Mouse (Mus musculus) naive thymus-derived CD4-positive, alpha-beta T cell, adult 2 months (primary cell): Measurements from ENCODE around the gene Rab21.
"Not testable (repeated sequence)": the region's sequence is repeated elsewhere in the genome, so short reads cannot be mapped to it uniquely, and the experiment has no call there.

ENCODE experiments used
- DNase-seq: peaks from one replicate; pipeline ENCODE4 v3.0.0-alpha.2; 2011; ENCODE audit warnings: low read depth

Gene Rab21

GRCm38 (mm10) chr10:115328514-115328913 lies 13.1 kb upstream of the Rab21 start:
- peak; percentile 29 for DNase-seq

- DNase-seq = peak; percentile 87
Measured at GRCm38 (mm10) chr10:115323295-115323694, 7.9 kb upstream of the Rab21 start.

GRCm38 (mm10) chr10:115321317-115322035 lies 6.1 kb upstream of the Rab21 start:
- no peak for DNase-seq

- DNase-seq = not testable (repeated sequence)
Measured at GRCm38 (mm10) chr10:115318388-115318787, 3.0 kb upstream of the Rab21 start.

- DNase-seq = peak; percentile 38
Measured at GRCm38 (mm10) chr10:115316313-115316712, 919 bp upstream of the Rab21 start.

GRCm38 (mm10) chr10:115314582-115315452 lies 577 bp downstream of the Rab21 start:
- peak; percentile 85 for DNase-seq

- no peak for DNase-seq
Measured at GRCm38 (mm10) chr10:115314287-115314581, 1.2 kb downstream of the Rab21 start.

- peak; percentile 17 for DNase-seq
Measured at GRCm38 (mm10) chr10:115313641-115314286, 1.6 kb downstream of the Rab21 start.

GRCm38 (mm10) chr10:115312732-115313131 lies 2.7 kb downstream of the Rab21 start:
- DNase-seq = peak; percentile 23

GRCm38 (mm10) chr10:115312194-115312593 lies 3.2 kb downstream of the Rab21 start:
- peak; percentile 37 for DNase-seq

GRCm38 (mm10) chr10:115311263-115311965 lies 4.0 kb downstream of the Rab21 start:
- peak; percentile 25 for DNase-seq

GRCm38 (mm10) chr10:115309191-115309590 lies 6.2 kb downstream of the Rab21 start:
- no peak for DNase-seq

GRCm38 (mm10) chr10:115307331-115307875 lies 8.0 kb downstream of the Rab21 start:
- DNase-seq = no peak

GRCm38 (mm10) chr10:115298683-115299082 lies 16.7 kb downstream of the Rab21 start:
- no peak for DNase-seq

- no peak for DNase-seq
Measured at GRCm38 (mm10) chr10:115297582-115297981, 17.8 kb downstream of the Rab21 start.

- DNase-seq = no peak
Measured at GRCm38 (mm10) chr10:115296401-115296935, 18.9 kb downstream of the Rab21 start.

GRCm38 (mm10) chr10:115295162-115295561 lies 20.2 kb downstream of the Rab21 start:
- DNase-seq = peak; percentile 18

GRCm38 (mm10) chr10:115294715-115295114 lies 20.7 kb downstream of the Rab21 start:
- no peak for DNase-seq

- no peak for DNase-seq
Measured at GRCm38 (mm10) chr10:115293946-115294345, 21.4 kb downstream of the Rab21 start.

GRCm38 (mm10) chr10:115290671-115291070 lies 24.7 kb downstream of the Rab21 start:
- no peak for DNase-seq

GRCm38 (mm10) chr10:115288856-115289255 lies 26.5 kb downstream of the Rab21 start:
- no peak for DNase-seq

- no peak for DNase-seq
Measured at GRCm38 (mm10) chr10:115284170-115284569, 31.2 kb downstream of the Rab21 start.
